Mouse (Mus musculus): ENCODE data around the gene Eef1akmt4.
"Not testable (repeated sequence)": the region's sequence is repeated elsewhere in the genome, so short reads cannot be mapped to it uniquely, and the experiment has no call there.

The Eef1akmt4 gene

DNA sequence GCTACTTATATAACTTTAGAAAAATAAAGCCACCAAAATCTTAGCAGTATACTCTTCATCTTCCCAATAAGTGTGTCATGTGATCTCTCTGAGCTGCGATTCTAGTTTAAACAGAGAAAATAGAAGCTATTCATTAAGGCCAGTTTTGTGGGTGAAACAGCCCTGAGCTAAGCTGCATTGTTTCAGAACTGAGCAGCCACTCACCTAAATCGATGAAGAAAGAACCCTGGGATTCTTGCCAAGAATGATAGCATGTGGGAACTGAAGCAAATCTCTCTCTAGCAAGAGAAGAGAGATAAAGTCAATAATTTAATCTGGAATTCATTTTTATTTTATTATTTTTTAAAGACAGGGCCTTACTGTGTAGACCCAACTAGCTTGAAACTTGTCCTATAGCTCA, 11.8 kb downstream of the Eef1akmt4 start:
- no peak for DNase-seq (ENCODE audit: low read depth, low spot score)

DNA sequence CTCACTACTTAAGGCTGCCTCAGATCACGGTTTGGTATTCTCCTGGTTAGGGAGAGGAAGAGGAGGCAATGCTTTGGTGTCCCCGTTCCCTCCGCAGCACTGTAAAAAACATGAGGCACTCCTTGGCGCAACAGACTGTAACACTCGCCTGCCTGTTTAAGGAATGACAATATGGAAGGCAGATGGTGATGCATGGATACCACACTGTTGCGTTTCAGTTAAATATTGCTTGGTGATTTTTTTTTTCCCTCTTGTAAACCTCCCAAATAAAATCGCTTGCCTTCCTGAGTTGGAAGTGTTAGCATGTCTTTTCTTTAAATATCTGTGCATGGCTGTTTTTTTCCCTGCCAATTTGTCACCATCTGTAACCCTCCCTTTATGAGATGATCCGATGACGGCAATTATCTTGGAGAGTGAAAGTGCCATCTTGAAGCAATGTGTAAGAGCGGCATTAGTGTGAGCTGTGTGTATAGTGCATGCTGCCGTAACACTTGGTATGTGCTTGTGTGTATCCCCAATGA, 17.5 kb downstream of the Eef1akmt4 start:
- DNase-seq (ENCODE audit: low read depth, low spot score), result no peak

DNA sequence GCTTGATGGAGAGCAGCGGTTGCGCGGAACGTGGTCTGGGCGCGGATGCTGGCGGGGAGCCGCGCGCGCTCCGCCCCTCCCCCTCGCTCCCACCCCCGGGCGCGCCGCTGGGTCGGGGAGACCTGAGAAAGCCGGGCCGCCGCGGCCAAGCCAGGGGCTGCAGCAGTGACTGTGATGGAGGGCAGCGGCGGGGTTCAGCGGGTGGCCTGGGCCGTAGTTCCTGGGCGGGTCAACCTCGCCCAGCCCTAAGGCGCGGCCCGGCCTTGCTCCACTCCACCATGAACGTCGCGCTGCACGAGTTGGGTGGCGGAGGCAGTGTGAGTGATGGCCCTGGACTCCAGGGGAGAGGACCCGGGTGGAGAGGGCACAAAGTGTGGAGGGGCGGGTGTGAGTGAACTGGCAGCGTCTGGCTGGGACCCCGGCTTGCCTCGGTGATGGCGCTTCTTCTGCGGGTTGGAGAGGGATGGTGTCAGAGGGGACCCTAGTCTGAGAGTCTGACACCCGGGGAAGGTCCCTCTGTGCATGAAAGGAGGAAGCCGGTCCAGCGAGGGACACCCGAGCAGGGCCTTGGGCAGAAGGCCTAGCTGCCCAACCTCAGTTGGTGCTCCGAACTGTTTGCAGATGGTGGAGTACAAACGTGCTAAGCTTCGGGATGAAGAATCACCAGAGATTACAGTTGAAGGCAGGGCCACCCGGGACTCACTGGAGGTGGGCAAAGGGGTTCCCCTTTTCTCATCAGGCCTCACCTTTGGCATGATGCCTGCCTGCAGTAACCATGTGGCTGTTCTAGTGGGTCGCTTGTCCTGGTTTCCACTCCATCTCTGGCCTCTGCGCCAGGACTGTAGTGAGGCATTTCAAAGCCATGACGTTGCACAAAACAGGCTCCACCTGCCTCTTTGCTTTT, 18.6 kb downstream of the Eef1akmt4 start, which contains the start of gene Ece2:
Gene Ece2 (plus strand): TSS at position 98 of the 904 bp plus-strand sequence.
- no peak for DNase-seq (ENCODE audit: low read depth, low spot score)

DNA sequence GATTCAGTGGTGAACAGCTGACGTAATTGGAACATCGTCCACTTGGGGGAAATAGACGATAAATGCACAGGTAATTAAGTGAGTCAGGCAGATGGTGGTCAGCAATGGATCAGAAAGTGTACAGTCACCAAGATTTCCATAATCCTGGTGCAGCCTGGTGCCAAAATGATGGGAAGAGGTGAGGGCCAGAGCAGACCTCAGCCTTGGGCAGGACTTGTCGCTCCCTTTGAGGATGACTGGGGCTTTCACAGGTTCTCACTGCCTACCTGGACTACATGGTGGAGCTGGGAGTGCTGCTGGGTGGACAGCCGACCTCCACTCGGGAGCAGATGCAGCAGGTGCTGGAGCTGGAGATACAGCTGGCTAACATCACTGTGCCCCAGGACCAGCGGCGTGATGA, 26.0 kb downstream of the Eef1akmt4 start:
- no peak for DNase-seq (ENCODE audit: low read depth, low spot score)

DNA sequence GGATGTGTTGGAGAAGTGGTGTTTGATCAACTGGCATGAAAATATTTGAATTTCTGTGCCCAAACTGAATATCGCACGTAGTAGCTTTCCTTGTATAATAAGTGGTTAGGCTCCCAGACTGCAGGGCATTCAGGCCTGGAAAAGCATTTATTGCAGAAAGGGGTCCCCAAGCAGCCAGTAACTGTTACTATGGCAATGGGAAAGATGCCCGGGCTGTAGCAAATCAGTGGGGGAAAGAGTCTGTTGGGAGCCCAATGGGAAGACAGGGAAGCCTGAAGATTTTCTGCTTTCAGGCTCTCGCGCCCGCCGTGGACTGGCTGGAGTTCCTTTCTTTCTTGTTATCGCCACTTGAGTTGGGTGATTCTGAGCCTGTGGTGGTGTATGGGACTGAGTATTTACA, 27.0 kb downstream of the Eef1akmt4 start:
- DNase-seq (ENCODE audit: low read depth, low spot score), result no peak

- no peak for DNase-seq (ENCODE audit: low read depth, low spot score)
Measured at GRCm38 (mm10) chr16:20642161-20642560, 30.8 kb downstream of the Eef1akmt4 start.

DNA sequence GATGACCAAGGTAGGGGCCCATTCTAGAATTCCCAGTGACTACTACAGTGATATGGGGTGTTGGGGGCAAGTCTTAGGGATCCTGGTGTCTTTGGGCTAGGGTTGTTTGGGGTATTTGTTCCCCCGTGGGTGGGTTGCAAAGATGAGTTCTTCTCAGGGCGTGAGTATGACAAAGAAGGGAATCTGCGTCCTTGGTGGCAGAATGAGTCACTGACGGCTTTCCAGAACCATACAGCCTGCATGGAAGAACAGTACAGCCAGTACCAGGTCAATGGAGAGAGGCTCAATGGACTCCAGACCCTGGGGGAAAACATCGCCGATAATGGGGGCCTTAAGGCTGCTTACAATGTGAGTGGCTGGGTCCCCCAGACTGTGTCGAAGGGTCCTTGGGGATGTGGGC, 32.5 kb downstream of the Eef1akmt4 start:
- no peak for DNase-seq (ENCODE audit: low read depth, low spot score)

DNA sequence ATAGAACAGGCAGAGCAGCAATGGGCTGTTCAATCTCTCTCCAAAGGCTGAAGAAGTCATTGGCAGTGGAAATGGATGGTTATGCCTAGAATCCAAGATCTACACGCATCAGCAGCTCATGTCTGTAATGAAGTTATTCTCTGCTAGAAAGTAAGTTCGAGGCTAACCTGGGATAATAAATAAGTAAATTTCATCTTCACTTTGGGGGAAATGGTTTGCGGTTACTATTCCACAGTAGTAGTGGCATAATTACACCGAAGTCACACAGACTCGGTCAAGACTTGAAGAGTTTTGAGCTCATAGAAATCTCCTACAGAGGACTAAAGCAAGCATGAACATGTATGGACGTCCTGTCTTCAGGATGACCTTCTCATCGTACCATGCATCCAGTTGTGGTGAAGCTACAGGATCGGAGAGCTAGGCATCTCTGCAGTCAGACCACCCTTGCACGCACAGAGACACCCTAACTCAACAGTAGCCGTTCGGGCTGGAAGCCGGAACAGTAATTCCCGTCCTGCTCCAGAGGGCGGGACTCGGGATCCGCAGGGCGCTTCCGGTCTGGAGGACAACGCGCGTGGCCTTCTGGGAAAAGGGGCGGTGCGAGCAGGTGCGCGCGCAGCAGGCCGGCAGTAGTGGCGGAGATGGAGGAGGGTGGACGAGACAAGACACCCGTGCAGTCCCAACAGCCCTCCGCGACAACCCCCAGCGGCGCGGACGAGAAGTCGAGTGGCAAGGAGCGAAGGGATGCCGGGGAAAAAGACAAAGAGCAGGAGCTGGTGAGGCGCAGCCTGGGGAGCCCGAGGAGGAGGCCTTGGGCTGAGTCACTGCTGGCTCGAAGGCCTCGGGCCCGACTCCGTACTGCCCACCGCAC, 39.9 kb downstream of the Eef1akmt4 start, which contains the start of gene Psmd2:
Gene Psmd2 (plus strand): TSS at position 577 of the 871 bp plus-strand sequence.
- peak; percentile 92 for DNase-seq (ENCODE audit: low read depth, low spot score)

- DNase-seq (ENCODE audit: low read depth, low spot score), result no peak
Measured at GRCm38 (mm10) chr16:20651947-20652310, 40.5 kb downstream of the Eef1akmt4 start.

GRCm38 (mm10) chr16:20653315-20653714, 41.9 kb downstream of the Eef1akmt4 start:
- no peak for DNase-seq (ENCODE audit: low read depth, low spot score)

DNA sequence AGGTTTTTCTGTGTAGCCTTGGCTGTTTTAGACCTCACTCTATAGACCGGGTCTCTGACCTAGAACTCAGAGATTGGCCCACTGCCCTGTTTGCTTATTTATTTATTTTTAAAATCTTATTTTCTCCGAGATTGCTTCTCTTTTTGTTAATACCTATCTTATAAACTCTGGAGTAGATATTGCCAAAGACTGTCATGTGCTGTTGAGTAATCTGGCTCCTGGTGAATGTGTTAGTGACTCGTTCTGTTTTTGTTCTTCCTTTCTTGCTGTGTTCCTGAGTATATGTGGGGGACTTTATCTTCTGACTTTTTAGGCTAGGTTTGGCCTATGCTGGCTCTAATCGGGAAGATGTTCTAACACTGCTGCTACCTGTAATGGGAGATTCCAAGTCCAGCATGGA, 46.3 kb downstream of the Eef1akmt4 start:
- DNase-seq (ENCODE audit: low read depth, low spot score), result no peak

- DNase-seq (ENCODE audit: low read depth, low spot score), result not testable (repeated sequence)
Measured at GRCm38 (mm10) chr16:20668013-20668412, 56.6 kb downstream of the Eef1akmt4 start, which contains the start of gene Eif4g1. Gene Eif4g1, plus strand, starts transcription at chr16:20668313.

Measured in skeletal muscle tissue, adult 2 months (tissue).